Mouse (Mus musculus): ENCODE measurements around the gene Map4k3.

DNA sequence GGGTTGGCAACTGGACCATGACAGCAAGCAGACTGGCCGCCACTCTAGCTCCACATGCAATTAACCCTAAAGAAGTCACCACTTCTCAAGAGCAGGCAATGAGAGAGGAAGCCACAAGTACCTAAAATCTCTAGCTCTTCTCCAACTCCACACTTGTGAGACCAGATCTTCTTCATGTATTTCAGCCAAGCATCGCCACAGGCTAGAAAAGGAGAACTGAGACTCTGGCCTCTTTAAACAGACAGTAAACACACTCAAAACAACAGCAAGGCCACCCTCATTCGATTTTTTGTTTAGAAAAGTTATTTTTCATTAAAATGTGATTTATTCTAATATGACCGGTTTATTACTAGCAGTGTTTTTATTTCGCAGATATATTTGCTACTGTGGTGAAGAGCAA, 9.0 kb downstream of the Map4k3 start:
- TF ChIP-seq EP300 (IDR thresholded peaks at IDR 0.05; ENCODE audit: low read depth) = no peak
- TF ChIP-seq CTCF (IDR thresholded peaks at IDR 0.05; ENCODE audit: low read depth) = no peak

Measured in liver, postnatal 0 days (tissue).